Mouse (Mus musculus): ENCODE data around the gene Rasgrf1.

- TF ChIP-seq POLR2A (IDR thresholded peaks at IDR 0.05; ENCODE audit: low read depth, low read length) (no peak), CTCF (conservative IDR thresholded peaks at IDR 0.05; ENCODE audit: insufficient read depth, insufficient read length, low read depth, low read length) (no peak)
Measured at GRCm38 (mm10) chr9:89953596-89954215, 44.0 kb downstream of the Rasgrf1 start.

Measured in kidney, adult 2 months (tissue).